Mouse (Mus musculus): Measurements from ENCODE around the gene Ccdc40. TPM values are rescaled to one million over a fixed set of nuclear protein-coding genes. Genes with fewer than 3 reads are reported as not detected.
"Not testable (repeated sequence)": the region's sequence is repeated elsewhere in the genome, so short reads cannot be mapped to it uniquely, and the experiment has no call there.

Ccdc40 gene
- total RNA-seq, 2 experiments from 2014 or later = 0.26 TPM; not detected in 1

DNA sequence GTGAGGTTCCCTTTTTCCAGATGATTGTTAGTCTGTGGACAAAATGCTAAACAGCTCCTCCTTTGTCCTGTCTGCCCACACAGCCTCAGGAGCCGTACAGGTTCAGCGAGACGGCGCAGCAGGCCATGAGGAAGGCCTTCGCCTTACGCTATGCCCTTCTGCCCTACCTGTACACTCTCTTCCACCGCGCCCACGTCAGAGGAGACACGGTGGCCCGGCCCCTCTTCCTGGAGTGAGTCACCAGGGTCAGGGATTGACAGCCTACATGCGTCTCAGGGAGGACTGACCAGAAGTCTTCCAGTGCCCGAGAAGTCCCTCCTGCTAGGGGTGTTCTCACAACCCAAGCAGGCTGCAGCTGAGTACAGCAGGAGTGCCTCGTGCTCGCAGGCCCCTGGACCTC is 52.7 kb downstream of the Ccdc40 start:
- DNase-seq (ENCODE audit: low spot score) = no peak

DNA sequence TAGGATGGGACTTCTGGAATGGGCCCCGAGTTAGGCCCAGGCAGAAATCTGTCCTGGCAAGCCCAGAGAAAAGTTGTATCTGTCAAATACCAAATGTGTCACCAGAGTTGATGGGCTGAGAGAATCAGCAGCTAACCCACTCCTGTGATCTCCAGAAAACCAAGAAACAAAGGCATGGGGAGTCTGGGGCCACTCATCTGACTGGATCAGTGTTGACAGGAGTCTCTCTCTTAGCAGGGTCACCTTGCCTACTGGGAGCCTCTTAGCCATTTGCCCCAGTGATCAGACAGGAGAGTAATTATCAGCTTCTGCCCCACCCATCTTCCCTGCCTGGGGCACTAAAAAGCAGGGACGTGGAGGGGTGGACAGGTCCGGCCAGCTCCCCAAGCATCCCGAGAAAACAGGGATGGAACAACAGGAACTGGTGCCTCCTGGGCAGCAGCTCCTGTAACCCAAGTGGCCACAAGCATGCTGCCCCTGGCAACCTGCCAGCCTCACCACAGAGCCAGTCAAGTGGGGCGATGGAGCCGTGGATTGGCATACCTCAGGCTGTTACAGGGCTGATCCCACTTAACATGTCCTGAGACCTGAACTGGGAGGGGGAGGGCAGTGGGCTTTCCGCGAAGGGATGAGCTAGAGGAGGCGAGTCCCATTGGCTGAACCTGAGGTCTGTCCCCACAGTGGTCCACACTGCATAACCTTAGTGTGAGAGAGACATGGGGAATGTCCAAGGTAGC is 57.6 kb downstream of the Ccdc40 start:
- DNase-seq (ENCODE audit: low spot score) = peak; percentile 29

DNA sequence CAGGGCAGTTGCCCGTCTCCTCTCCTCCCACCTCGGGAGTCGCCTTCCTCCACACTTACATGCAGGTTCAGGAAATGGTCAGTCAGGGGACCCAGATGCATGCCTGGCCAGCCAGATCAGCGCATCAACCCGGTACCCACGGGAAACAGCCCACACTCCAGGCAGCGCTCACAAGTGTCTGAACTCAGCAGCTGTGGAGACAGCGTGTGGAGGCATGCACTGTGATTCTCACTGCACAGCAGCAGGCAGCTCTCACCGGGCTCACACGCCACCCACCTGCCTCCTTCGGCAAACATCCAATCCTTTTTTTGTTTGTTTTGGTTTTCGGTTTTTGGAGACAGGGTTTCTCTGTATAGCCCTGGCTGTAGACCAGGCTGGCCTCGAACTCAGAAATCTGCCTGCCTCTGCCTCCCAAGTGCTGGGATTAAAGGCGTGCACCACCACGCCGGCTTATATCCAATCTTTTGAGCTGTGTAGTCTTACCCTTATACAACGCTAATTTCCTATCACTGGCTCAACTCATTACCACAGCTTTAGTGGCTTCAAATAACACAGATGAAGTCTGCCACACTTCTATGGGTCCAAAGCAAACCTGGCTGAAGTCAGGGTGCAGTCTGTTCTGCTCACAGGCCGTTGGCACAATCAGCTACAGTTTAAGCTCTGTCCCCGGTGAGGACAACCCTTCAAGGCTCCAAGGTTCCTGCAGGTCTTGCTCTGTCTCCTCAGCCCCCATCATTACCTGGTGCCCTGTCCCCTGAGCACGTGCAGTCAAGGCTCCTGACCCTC is 59.0 kb downstream of the Ccdc40 start:
- DNase-seq (ENCODE audit: low spot score) = no peak

DNA sequence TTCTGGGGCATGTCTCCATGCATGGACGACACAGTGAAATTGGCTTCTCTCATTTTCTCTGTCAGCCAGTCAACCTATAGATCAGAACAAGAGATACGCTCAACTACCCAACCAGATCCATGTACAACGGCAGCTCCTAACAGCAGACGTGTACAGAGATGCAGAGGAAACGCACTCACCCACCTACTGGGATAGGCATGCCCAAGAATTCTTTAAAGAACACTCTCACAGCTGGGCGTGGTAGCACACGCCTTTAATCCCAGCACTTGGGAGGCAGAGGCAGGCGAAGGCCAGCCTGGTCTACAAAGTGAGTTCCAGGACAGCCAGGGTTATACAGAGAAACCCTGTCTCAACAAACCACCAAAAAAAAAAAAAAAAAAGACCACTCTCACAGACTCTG is 64.5 kb downstream of the Ccdc40 start:
- DNase-seq (ENCODE audit: low spot score) = not testable (repeated sequence)

DNA sequence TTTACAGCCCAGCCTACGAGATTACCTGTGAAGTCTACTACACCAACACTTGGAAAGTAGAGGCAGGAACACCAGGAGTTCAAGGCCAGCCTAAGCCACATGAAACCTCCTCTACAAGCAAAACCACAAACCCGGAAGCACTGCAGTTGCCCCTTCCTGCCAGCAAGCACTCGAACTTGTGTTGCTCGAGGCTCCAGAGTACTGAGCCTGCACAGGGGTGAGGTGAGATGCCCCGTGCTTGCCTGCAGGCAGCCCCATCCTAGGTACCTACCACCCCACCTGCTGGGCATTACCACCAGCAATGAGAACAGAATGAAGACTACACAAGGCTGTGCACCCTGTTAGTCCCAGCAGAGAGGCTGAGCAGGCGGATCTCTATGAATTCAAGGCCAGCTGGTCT is 69.6 kb downstream of the Ccdc40 start:
- no peak for DNase-seq (ENCODE audit: low spot score)

DNA sequence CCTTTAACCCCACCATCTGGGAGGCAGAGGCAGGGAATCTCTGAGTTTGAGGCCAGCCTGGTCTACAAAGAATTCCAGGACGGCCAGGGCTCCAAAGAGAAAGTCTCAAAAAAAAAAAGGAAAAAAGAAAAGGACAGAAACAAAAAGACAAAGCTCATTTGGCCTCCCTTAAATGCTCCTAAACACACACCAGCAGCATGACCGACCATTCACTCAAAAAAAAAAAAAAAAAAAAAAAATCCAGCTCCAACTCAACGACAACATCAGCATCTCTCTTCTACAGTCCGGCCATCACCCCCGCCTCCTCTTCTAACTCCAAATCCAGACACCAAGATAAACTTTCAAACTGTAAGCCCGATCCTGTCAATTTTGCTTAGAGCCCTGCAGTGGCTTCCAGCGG is 70.5 kb downstream of the Ccdc40 start:
- no peak for DNase-seq (ENCODE audit: low spot score)

DNA sequence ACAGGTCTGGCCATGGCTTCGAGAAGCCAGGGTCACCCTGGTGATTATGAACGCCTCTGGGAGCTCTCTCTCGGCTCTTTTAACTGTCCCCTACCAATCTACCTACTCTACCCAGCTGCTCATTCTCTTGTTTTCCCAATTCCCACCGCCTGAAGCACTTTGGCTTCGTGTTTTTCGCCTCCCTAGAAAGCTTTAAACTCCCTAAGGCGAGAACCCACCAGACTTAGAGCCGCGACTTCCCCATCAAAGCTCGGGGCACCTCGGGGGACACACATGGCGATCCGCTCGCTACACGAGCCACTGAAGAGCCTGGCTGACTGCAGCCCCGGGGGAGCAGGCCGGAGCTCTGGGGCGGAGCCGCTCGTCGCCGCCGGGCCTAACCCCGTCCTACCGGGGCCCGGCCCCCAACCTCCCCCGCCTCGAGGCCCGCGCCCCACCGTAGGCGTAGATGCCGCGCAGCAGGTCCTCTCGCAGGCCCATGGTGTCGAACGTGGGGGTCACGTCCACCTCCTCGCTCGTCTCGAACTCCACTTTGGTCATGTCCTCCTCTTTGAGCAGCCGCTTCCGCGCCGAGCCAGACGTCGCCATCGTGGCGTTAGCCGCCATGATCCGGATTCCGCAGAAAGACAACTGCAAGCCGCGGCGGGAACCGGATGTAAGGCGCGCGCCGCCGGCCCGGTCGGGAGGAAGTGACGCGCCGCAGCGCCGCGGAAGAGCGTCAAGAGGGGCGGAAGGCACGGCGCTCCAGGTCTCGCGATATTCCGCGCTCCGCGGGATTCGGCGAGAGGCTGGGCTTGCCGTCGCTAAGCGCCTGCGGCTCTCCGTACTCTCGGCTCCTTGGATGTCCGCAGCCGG is 71.2 kb downstream of the Ccdc40 start, which contains the start of gene Eif4a3:
Gene Eif4a3 (minus strand): TSS at position 699 of the 855 bp plus-strand sequence.
- peak; percentile 95 for DNase-seq (ENCODE audit: low spot score)

DNA sequence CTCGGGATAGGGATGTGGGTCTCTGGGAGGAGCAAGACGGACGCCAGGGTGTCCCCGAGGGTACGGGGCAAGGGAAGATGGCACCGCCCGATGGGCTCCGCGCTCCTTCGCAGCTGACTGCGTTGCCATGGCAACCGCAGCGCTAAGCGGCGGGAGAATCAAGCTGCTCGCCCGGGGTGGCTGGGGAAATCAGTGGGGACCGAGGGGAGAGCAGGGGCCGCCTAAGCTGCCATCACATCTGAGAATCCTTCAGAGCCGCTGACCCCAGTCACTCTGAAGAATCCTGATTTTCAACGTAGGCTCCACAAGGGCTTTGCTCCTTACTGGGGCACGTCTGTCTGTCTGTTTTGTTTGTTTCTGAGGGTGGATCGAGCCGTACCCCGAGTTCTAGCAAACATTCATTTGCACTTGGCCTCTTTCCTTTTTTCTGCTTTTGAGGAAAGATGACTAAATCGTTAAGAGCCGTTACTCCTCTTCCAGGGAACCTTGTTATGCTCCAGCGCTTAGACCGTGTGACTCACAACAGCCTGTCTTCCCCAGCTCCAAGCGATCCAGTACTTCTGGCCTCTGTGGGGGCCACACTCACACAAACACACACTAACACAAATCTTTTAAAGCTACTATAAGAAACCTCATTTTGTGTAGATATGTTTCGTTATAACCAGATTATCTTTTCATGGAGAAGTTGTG is 72.0 kb downstream of the Ccdc40 start:
- no peak for DNase-seq (ENCODE audit: low spot score)

DNA sequence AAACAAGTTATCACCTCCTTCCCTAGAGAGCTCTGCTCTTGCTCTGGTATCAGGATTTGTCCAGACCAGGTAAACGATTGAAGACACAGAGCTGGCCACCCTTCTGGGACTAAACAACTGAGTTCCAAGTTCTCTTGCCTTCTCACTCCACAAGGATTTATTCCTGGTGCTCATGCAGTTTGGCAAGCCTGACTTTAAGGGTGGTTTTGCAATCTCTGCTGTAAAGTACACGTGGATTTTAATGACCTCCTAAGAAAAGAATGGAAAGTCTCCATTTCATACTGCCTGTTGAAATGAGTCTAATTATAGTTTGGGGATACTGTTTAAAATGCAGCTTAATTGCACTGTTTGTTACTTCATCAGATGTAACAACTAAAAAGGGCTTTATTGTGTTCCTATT is 72.6 kb downstream of the Ccdc40 start:
- DNase-seq (ENCODE audit: low spot score) = no peak

DNA sequence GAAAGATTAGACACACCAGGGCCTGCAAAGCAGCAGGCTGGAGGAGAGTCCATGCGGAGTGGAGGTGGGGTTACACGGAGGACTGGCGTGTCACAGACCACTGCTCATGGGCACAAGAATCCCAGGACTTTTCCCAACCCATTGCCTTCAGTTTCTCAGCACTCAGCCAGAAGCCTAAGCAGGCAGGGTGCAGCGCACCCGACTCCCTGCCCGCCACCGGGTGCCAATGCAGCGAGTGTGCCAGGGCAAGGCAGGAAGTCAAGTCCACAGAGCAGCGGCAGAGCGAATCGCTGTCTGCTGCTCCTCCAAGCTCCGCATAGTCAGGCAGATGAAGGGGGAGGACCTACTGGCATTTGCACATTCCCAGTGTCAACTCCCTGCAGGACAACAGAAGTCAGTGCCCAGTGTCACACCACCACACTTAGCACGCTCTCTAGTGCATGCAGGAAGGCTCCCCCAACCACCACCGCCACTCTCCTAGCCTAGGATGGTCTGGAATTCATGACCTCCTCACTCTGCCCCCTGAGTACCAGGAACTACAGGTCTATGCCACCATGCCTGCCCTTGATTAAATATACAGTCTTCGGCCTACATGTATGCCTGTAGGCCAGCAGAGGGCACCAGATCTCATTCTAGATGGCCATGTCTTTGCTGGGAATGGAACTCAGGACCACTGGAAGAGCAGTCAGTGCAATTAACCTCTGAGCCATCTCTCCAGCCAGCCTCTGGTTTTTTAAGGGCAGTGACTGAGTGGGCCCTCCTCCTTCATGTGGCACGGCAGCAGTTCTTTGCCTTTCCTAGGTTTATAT is 76.7 kb downstream of the Ccdc40 start:
- DNase-seq (ENCODE audit: low spot score) = peak; percentile 41

DNA sequence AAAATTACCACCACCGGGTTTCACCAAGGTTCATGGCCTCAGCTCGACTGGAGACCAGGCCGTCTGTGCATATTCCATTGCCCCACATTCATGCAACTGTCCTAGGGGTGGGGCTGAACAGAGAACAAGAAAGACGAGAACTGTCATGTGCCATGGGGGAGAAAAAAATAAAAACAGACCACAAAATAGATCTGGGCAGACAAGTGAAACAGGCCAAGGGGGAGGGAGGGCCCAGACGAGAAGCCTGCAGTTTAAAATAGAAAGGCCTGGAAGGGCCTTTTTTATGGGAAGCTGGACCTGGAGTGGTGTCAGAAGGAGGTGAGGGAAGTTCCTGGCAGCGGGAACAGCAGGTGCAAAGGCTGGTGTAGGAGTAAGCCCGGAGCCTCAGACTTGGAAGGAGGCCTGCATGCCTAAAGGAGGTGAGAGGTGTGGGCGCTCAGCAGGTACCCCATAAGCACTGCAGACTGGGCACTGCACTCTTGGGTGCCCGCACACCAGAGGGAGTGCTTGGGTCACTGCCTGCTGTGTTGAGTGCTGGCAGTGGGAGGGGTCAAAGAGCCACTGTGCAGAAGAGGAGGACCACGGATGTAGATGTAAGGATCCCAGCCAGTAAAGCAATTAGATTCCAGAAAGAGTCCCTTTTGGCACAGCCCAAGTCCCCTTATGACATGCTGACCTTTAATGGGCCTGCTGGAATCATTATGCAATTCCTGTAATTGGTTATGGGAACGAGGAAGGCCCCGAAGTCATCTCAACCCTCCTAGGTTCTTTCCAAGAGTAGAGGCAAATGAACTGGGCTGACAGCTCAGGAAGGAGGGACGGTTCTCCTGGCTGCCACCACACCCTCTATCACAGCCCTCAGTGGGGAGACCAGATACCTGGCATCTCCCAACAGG is 78.6 kb downstream of the Ccdc40 start:
- peak; percentile 21 for DNase-seq (ENCODE audit: low spot score)

DNA sequence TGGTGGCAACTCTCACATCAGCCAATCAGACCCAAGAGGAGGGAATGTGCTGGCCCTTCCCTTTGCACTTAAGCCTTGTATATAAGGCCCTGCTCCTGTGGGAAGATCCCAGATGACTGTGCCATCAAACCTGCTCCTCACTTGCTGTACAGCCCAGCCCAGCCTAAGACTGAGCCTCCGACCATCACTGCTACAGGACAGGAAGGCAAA is 79.2 kb downstream of the Ccdc40 start, which contains the start of gene Card14:
Gene Card14 (plus strand): TSS at position 111 of the 210 bp plus-strand sequence.
- no peak for DNase-seq (ENCODE audit: low spot score)

DNA sequence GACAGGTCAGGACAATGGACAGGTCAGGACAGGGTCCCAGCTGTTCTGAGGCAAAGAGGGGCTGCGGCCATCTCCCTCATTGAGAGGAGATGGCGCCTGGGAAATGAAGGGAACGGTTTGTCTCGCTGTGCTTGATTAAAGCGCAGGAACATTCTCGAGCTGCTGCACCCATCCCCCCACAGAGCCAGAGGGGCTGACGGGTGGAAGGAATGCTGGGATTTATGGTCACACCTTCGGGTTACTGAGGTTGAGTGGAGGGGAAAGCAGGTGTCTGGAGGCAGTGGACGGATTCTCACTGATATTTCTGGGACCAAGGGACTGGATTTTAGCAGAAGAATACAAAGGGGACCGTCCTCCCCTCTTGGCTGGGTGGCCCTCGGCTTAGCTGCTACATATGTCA is 79.5 kb downstream of the Ccdc40 start:
- no peak for DNase-seq (ENCODE audit: low spot score)

DNA sequence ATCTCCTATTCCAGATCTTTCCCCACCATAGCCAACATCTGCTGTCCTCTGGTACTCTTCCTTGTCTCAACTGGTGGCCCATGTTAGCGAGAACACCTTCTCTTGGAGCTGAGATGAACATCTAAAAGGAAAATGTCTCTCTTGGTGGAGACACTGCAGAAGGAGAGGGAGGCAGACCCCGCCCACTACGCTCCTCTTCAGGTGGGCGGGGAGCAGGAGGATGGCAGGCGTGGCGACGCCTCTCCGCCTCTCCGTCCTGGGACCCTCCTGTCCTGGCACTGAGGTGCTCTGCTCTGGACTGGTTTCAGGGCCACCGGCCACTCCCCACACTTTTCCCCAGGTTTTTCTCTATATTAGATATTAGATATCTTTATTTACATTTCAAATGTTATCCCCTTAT is 82.2 kb downstream of the Ccdc40 start:
- no peak for DNase-seq (ENCODE audit: low spot score)

DNA sequence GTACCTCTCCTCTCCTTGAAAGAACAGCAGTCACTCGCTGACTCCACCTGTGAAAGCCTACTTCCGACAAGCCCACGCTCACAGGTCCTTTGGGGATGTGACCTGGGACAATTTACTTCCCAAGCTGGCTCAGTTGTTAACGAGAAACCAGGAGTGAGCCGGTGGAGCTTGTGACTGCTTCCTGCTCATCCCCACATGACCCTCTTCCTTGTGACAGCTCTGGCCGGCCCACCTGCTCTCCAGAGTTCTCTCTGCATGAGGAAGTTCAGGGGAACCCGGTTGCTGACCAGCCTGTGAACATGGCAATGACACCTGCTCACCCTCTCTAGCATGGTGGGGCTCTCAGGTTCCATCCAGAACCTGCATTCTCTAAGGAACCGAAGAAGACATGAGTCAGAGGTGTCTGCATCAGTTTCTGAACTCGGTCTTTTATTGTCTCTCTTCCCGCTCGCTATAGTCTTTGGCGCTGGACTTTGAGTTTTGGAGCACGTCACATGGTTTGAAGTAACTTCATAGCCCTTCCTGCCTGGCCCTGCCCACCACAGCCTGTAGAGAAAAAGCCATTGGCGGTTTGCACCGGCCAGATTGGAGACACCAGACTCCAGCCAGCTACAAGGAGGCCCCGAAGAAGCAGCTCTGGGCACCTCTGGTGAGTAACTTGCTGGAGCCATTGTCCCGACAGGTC is 86.0 kb downstream of the Ccdc40 start:
- DNase-seq (ENCODE audit: low spot score) = peak; percentile 23

Measured in gastrocnemius, adult 18-20 months (tissue).